Mouse (Mus musculus): ENCODE data around the gene Rims4.

- TF ChIP-seq GATA1 (IDR thresholded peaks at IDR 0.05; ENCODE audit: low read length): no peak
- no peak for TF ChIP-seq TAL1 (IDR thresholded peaks at IDR 0.05; ENCODE audit: low read length)
These were observed 16.0 kb downstream of the Rims4 start for GRCm38 (mm10) chr2:163902448-163902847.

Measured in erythroblast, embryonic 14.5 days (primary cell).